Mouse (Mus musculus) myocyte (in vitro differentiated cells): ENCODE data around the gene Cetn4. TPM values are rescaled to one million over a fixed set of nuclear protein-coding genes. Genes with fewer than 3 reads are reported as not detected.

Experiments
- H3K27me3 ChIP-seq: one replicate; pipeline ENCODE4 v1.6.1; 2011; ENCODE audit not compliant: control insufficient read depth, insufficient read depth, insufficient read length
- H3K36me3 ChIP-seq: one replicate; pipeline ENCODE4 v1.6.1; 2011; ENCODE audit not compliant: control insufficient read depth, insufficient read depth
- H3K4me2 ChIP-seq: one replicate; pipeline ENCODE4 v1.6.1; 2011; ENCODE audit warnings: low read depth, control low read depth
- H3K4me3 ChIP-seq: one replicate; pipeline ENCODE4 v1.5.1; 2011; ENCODE audit warnings: mild to moderate bottlenecking, control low read depth, moderate library complexity
- H3K79me2 ChIP-seq: one replicate; pipeline ENCODE4 v1.6.1; 2011; ENCODE audit not compliant: control insufficient read depth, insufficient read depth
- H3ac ChIP-seq: one replicate; pipeline ENCODE4 v1.6.1; 2011; ENCODE audit not compliant: control insufficient read depth, insufficient read length
- CEBPB ChIP-seq: IDR thresholded peaks from 2 replicates; pipeline ENCODE4 v1.6.1; 2011; ENCODE audit warnings: mild to moderate bottlenecking, moderate library complexity; ENCODE audit not compliant: poor library complexity, insufficient read depth, severe bottlenecking
- E2F4 ChIP-seq: IDR thresholded peaks from one replicate; pipeline ENCODE4 v1.6.1; 2011; ENCODE audit warnings: mild to moderate bottlenecking, control low read depth, moderate library complexity; ENCODE audit not compliant: insufficient read depth
- MAX ChIP-seq: IDR thresholded peaks from one replicate; pipeline ENCODE4 v1.6.1; 2011; ENCODE audit warnings: low read depth, mild to moderate bottlenecking, control low read depth
- MYOD1 ChIP-seq, 3 experiments: IDR thresholded peaks; one replicate each; pipeline ENCODE4 v1.6.1; 2011; ENCODE audit warnings: control low read depth in 2 of 3, low read depth in 2 of 3, mild to moderate bottlenecking in 2 of 3, moderate library complexity in 1 of 3; ENCODE audit not compliant: insufficient read length in 2 of 3, control insufficient read depth in 1 of 3
- MYOG ChIP-seq, 3 experiments: IDR thresholded peaks; one replicate each; pipeline ENCODE4 v1.6.1; 2011; ENCODE audit warnings: control low read depth in 2 of 3, low read depth in 2 of 3, mild to moderate bottlenecking in 2 of 3; ENCODE audit not compliant: insufficient read length in 2 of 3, control insufficient read depth in 1 of 3, insufficient read depth in 1 of 3
- POLR2A ChIP-seq: IDR thresholded peaks from one replicate; pipeline ENCODE4 v1.6.1; 2011; ENCODE audit warnings: low read depth, mild to moderate bottlenecking, control low read depth, moderate library complexity; ENCODE audit not compliant: insufficient read length
- POLR2AphosphoS2 ChIP-seq: IDR thresholded peaks from one replicate; pipeline ENCODE4 v1.6.1; 2011; ENCODE audit warnings: low read depth, control low read depth; ENCODE audit not compliant: insufficient read length
- REST ChIP-seq: IDR thresholded peaks from one replicate; pipeline ENCODE4 v1.6.1; 2011; ENCODE audit warnings: mild to moderate bottlenecking, control low read depth, moderate library complexity; ENCODE audit not compliant: insufficient read depth, insufficient read length
- SRF ChIP-seq: IDR thresholded peaks from one replicate; pipeline ENCODE4 v1.6.1; 2011; ENCODE audit warnings: low read depth; ENCODE audit not compliant: control insufficient read depth, insufficient read length
- TCF12 ChIP-seq: IDR thresholded peaks from one replicate; pipeline ENCODE4 v1.6.1; 2011; ENCODE audit warnings: mild to moderate bottlenecking, control low read depth; ENCODE audit not compliant: poor library complexity, insufficient read depth, severe bottlenecking
- TCF3 ChIP-seq: IDR thresholded peaks from one replicate; pipeline ENCODE4 v1.6.1; 2011; ENCODE audit warnings: low read depth, control low read depth; ENCODE audit not compliant: insufficient read length
- USF1 ChIP-seq: IDR thresholded peaks from one replicate; pipeline ENCODE4 v1.6.1; 2011; ENCODE audit warnings: low read depth, mild to moderate bottlenecking, control low read depth, moderate library complexity
- polyA plus RNA-seq: library from polyadenylated mRNA; unstranded; fragments of >200 nt; fragmentation: generic; extraction: Trizol; gene quantifications from one replicate; pipeline ENCODE4 v1.2.1, GENCODE M21; 2012; ENCODE audit warnings: missing spikeins

The Cetn4 gene
- polyA plus RNA-seq, 1 experiment: 2.0 TPM

- Histone ChIP-seq H3K4me3 (no peak overlapping the region), H3K36me3 (no peaks in the 10 kb centered on the region), H3K4me2 (no peak overlapping the region), H3K79me2 (no peaks in the 10 kb centered on the region), H3K27me3 (no peaks in the 10 kb centered on the region), H3ac (no peak overlapping the region)
- TF ChIP-seq MYOG (IDR thresholded peaks at IDR 0.05; ENCODE audit: control insufficient read depth in 1 of 3, insufficient read depth in 1 of 3, insufficient read length in 2 of 3, low read depth in 2 of 3) (no peak), CEBPB (no peak), MYOD1 (IDR thresholded peaks at IDR 0.05; ENCODE audit: control insufficient read depth in 1 of 3, insufficient read length in 2 of 3, low read depth in 2 of 3) (no peak), TCF3 (no peak), TCF12 (no peak), MAX (no peak), REST (no peak), USF1 (no peak), POLR2A (no peak), POLR2AphosphoS2 (no peak), SRF (no peak), E2F4 (no peak)
Observed at GRCm38 (mm10) chr3:37280221-37280620, 32.3 kb downstream of the Cetn4 start.

- H3K4me2 ChIP-seq: no peak overlapping the region
- no peak overlapping the region for H3K4me3 ChIP-seq
- H3K36me3 ChIP-seq: no peaks in the 10 kb centered on the region
- H3K27me3 ChIP-seq: peaks cover 7% of the 10 kb centered on the region
- TF ChIP-seq MAX: no peak
- no peak for TF ChIP-seq MYOG (IDR thresholded peaks at IDR 0.05; ENCODE audit: control insufficient read depth in 1 of 3, insufficient read depth in 1 of 3, insufficient read length in 2 of 3, low read depth in 2 of 3)
- TF ChIP-seq MYOD1 (IDR thresholded peaks at IDR 0.05; ENCODE audit: control insufficient read depth in 1 of 3, insufficient read length in 2 of 3, low read depth in 2 of 3): no peak
- no peak for TF ChIP-seq TCF12
- TF ChIP-seq CEBPB: no peak
- no peak for TF ChIP-seq TCF3
- no peak for TF ChIP-seq USF1
- no peaks in the 10 kb centered on the region for H3K79me2 ChIP-seq
- no peak overlapping the region for H3ac ChIP-seq
Observed at GRCm38 (mm10) chr3:37274661-37275060, 37.8 kb downstream of the Cetn4 start.

GRCm38 (mm10) chr3:37273092-37273491, 39.4 kb downstream of the Cetn4 start:
- Histone ChIP-seq H3K4me3 (no peak overlapping the region), H3K27me3 (peaks cover 7% of the 10 kb centered on the region), H3ac (no peak overlapping the region), H3K79me2 (no peaks in the 10 kb centered on the region), H3K36me3 (no peaks in the 10 kb centered on the region), H3K4me2 (no peak overlapping the region)
- TF ChIP-seq TCF3 (no peak), USF1 (no peak), MYOD1 (IDR thresholded peaks at IDR 0.05; ENCODE audit: control insufficient read depth in 1 of 3, insufficient read length in 2 of 3, low read depth in 2 of 3) (no peak), TCF12 (no peak)

- Histone ChIP-seq H3K79me2 (no peaks in the 10 kb centered on the region), H3K4me3 (no peak overlapping the region), H3ac (no peak overlapping the region), H3K4me2 (no peak overlapping the region), H3K27me3 (peaks cover 7% of the 10 kb centered on the region), H3K36me3 (no peaks in the 10 kb centered on the region)
- TF ChIP-seq TCF12 (no peak), MYOG (IDR thresholded peaks at IDR 0.05; ENCODE audit: control insufficient read depth in 1 of 3, insufficient read depth in 1 of 3, insufficient read length in 2 of 3, low read depth in 2 of 3) (no peak), SRF (no peak), E2F4 (no peak), POLR2AphosphoS2 (no peak), USF1 (no peak), TCF3 (no peak), MYOD1 (IDR thresholded peaks at IDR 0.05; ENCODE audit: control insufficient read depth in 1 of 3, insufficient read length in 2 of 3, low read depth in 2 of 3) (no peak), POLR2A (no peak), MAX (no peak), REST (no peak), CEBPB (no peak)
Observed at GRCm38 (mm10) chr3:37271209-37271608, 41.3 kb downstream of the Cetn4 start.

- Histone ChIP-seq H3K27me3 (peaks cover 7% of the 10 kb centered on the region), H3ac (no peak overlapping the region), H3K4me3 (no peak overlapping the region), H3K4me2 (no peak overlapping the region), H3K36me3 (no peaks in the 10 kb centered on the region), H3K79me2 (no peaks in the 10 kb centered on the region)
- TF ChIP-seq MYOG (IDR thresholded peaks at IDR 0.05; ENCODE audit: control insufficient read depth in 1 of 3, insufficient read depth in 1 of 3, insufficient read length in 2 of 3, low read depth in 2 of 3) (no peak), POLR2AphosphoS2 (no peak), MAX (no peak), CEBPB (no peak), TCF3 (no peak), TCF12 (no peak), MYOD1 (IDR thresholded peaks at IDR 0.05; ENCODE audit: control insufficient read depth in 1 of 3, insufficient read length in 2 of 3, low read depth in 2 of 3) (no peak), SRF (no peak), USF1 (no peak), POLR2A (no peak), REST (no peak), E2F4 (no peak)
Observed at GRCm38 (mm10) chr3:37269926-37270325, 42.6 kb downstream of the Cetn4 start.
